Mouse (Mus musculus) midbrain, embryonic 11.5 days (tissue): ENCODE data around the gene Fmnl3. TPM values are rescaled to one million over a fixed set of nuclear protein-coding genes. Genes with fewer than 3 reads are reported as not detected.

Source experiments
- ATAC-seq: fragments of 200-750 bp; cut with Nextera tagmentation; 2 replicates; pipeline ENCODE4 v1.8.0; 2017; ENCODE audit warnings: moderate TSS enrichment, moderate library complexity; ENCODE audit not compliant: low FRiP score
- DNase-seq: peaks from one replicate; pipeline ENCODE4 v3.0.0; 2015; ENCODE audit warnings: low spot score; ENCODE audit errors: missing footprints
- H3K27ac ChIP-seq: fragments of 300-500 bp; sonication (generic); 2 replicates; pipeline ENCODE4 v1.5.1; 2014; ENCODE audit warnings: low read depth, low read length
- H3K27me3 ChIP-seq: fragments of 300-500 bp; sonication (generic); 2 replicates; pipeline ENCODE4 v1.6.1; 2014; ENCODE audit warnings: mild to moderate bottlenecking, low read length, moderate library complexity, mixed read lengths; ENCODE audit not compliant: control insufficient read depth, insufficient read depth
- H3K36me3 ChIP-seq: fragments of 300-500 bp; sonication (generic); 2 replicates; pipeline ENCODE4 v1.6.1; 2014; ENCODE audit warnings: mild to moderate bottlenecking, low read length, moderate library complexity, mixed read lengths; ENCODE audit not compliant: control insufficient read depth, insufficient read depth
- H3K4me1 ChIP-seq: fragments of 300-500 bp; sonication (generic); 2 replicates; pipeline ENCODE4 v1.6.1; 2014; ENCODE audit warnings: low read length; ENCODE audit not compliant: control insufficient read depth, insufficient read depth
- H3K4me2 ChIP-seq: fragments of 300-500 bp; sonication (generic); 2 replicates; pipeline ENCODE4 v1.6.1; 2014; ENCODE audit warnings: mild to moderate bottlenecking, moderate library complexity
- H3K4me3 ChIP-seq: fragments of 300-500 bp; sonication (generic); 2 replicates; pipeline ENCODE4 v1.5.1; 2014; ENCODE audit warnings: low read depth, low read length
- H3K9ac ChIP-seq: fragments of 300-500 bp; sonication (generic); 2 replicates; pipeline ENCODE4 v1.6.1; 2014; ENCODE audit warnings: low read length
- H3K9me3 ChIP-seq: fragments of 300-500 bp; sonication (generic); 2 replicates; pipeline ENCODE4 v1.6.1; 2016; ENCODE audit warnings: low read length; ENCODE audit not compliant: control insufficient read depth
- WGBS: fragments of 180-500 bp; shearing (Covaris S2); extraction: QIAGEN DNeasy Blood & Tissue Kit; methylation state at CpG from one replicate; pipeline ENCODE4 v1.1.7; 2014; 5-methylcytosine and 5-hydroxymethylcytosine counted together
- polyA plus RNA-seq: library from polyadenylated mRNA; unstranded; fragments of >200 nt; fragmentation: Nextera tagmentation; extraction: Ambion mirVana; gene quantifications from 2 replicates; pipeline ENCODE4 v1.2.1, GENCODE M21; 2014

Gene Fmnl3
- polyA plus RNA-seq, 1 experiment from 2014 or later: 8.6 TPM

DNA sequence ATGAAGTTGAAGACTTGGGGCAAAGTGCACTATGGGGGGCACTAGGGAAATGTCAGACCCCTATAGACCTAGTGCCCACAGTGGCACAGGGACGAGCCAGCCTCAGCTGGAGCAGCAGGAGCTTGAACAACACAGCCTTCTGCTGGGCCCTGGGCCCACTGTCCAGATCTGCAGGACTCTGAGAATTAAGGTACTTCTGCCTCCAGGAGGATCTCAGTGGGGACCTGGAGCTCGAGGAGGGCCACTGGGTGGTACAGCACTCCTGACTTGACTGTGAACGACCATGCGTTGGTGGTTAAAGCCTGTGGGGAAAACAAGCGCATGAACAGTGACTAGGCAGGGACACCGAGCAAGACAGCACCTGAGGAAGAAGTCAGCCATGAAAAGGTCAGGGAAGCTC lies 52.2 kb downstream of the Fmnl3 start:
- no peak for DNase-seq
- Histone ChIP-seq H3K4me2 (no peak overlapping the region), H3K4me1 (no peaks in the 10 kb centered on the region), H3K36me3 (peaks cover 28% of the 10 kb centered on the region), H3K27me3 (no peaks in the 10 kb centered on the region), H3K9me3 (no peaks in the 10 kb centered on the region), H3K27ac (no peak overlapping the region), H3K4me3 (no peak overlapping the region), H3K9ac (no peak overlapping the region)
- ATAC-seq: no peak
- 90% methylated on average over 6 of the region's 6 CpGs for WGBS

DNA sequence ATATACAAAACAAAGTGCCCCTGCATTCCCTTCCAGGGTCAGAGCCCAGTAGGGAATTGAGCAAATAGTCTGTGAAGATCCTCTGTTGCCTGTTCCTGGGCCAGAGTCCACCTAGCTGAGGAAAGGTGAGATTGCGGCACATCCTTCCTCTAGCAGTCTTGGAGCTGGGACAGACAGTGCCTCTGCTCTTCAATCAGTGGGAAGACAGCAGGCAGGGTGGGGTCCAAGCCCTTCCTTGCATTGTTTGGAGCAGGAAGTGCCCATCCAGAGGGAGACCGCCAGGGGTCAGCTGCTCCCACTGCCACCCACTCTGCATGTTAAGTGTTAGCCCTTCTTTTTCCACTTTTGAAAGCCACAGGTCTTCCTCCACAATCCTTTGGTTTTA lies 53.0 kb downstream of the Fmnl3 start:
- no peak for DNase-seq
- Histone ChIP-seq H3K27me3 (no peaks in the 10 kb centered on the region), H3K4me2 (no peak overlapping the region), H3K4me1 (no peaks in the 10 kb centered on the region), H3K9me3 (no peaks in the 10 kb centered on the region), H3K27ac (peak overlapping the region; percentile 30; the same call in 1 of the 2 replicates), H3K4me3 (no peak overlapping the region), H3K36me3 (peaks cover 28% of the 10 kb centered on the region), H3K9ac (peak overlapping the region; percentile 16; the same call in 1 of the 2 replicates)
- 0 out of 2 replicates have a peak, but pooled peaks have one; percentile 43 for ATAC-seq
- WGBS: 82% methylated on average over 2 of the region's 2 CpGs

DNA sequence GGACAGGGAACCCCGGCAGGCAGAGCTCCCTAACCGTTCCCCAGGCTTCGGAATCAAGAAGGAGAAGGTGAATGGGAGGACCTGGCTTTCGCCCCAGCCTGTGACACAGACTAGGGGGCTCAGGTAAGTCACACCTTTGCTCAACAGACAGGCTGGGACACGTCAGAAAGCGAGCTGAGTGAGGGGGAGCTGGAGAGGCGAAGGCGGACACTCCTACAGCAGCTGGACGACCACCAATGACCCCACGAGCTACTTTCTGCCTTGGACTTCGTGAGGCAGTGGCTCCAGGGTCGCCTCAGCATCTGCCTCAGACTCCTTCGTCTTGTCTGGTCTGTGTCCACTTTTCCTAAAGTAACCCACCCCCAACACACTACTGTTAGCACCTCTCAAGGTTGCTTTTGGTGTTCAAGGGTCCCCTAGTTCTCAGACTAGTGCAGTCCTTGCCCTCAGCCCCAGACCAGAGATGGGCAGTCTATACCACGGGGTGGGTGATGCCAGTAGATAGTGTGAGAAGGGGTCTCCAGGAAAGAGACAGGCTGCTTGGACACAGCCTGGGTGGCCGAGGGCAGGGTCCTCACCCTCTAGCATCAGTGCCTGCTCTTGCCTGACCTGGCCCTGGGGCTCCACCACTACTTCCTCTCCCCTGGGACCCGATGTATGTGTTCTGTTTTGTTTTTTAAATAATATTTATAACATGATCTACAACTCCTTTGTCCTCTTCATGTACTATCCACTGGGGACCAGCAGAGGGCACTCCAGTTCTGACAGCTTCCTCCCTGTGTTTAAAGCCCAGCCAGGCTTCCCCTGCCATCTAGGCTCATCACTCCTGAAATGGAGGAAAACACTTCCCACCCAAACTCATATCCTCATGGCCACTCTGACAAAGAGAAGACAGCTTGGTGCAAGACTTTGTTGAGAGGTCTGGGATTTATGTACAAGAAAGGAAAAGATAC lies 53.7 kb downstream of the Fmnl3 start:
- Histone ChIP-seq H3K9ac (peak overlapping the region; percentile 39), H3K4me1 (no peaks in the 10 kb centered on the region), H3K9me3 (no peaks in the 10 kb centered on the region), H3K27ac (peak overlapping the region; percentile 41), H3K4me3 (no peak overlapping the region), H3K36me3 (peaks cover 26% of the 10 kb centered on the region), H3K4me2 (no peak overlapping the region), H3K27me3 (no peaks in the 10 kb centered on the region)
- peak; percentile 93 for DNase-seq
- peak; percentile 68; the same call in 1 of the 2 replicates for ATAC-seq
- 78% methylated on average over 16 of the region's 16 CpGs for WGBS

DNA sequence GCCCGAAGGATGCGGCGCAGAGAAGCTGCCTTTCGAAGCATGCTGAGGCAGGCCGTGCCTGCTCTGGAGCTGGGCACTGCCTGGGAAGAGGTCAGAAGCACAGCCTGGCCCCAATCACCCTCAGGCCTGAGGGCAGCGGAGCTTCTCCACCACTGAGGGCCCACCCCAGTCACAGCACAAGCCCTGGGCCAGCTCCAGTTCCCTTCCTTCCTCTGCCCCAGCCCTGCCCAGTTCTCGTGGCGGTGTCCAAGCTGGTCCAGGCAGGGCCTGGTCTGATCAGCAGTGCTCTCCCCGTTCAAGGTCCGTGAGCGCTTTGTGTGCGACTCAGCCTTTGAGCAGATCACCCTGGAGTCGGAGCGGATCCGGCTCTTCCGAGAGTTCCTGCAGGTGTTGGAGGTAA lies 55.4 kb downstream of the Fmnl3 start:
- ATAC-seq: no peak
- WGBS: 92% methylated on average over 16 of the region's 16 CpGs
- Histone ChIP-seq H3K27me3 (no peaks in the 10 kb centered on the region), H3K9me3 (no peaks in the 10 kb centered on the region), H3K27ac (no peak overlapping the region), H3K4me3 (no peak overlapping the region), H3K36me3 (peaks cover 31% of the 10 kb centered on the region), H3K9ac (no peak overlapping the region), H3K4me2 (no peak overlapping the region), H3K4me1 (no peaks in the 10 kb centered on the region)
- no peak for DNase-seq

DNA sequence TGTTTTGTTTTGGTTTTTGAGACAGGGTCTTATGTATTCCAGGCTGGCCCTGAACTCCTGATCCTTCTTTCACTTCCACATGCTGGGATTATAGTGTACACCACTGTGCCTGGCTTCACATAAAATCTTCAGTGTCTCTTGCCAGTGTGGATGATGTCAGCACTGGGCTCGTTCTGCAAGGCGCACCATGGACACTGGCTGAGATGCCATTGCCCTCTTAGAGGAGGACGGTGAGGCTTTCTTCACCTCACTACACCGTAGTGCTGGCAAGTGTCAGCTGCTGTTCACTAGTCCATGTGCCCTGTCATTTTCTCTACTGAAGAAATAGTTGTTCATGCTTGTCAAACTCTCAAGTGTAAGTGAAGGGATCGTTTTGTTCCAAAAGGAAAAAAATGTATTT lies 59.7 kb downstream of the Fmnl3 start:
- Histone ChIP-seq H3K9me3 (no peaks in the 10 kb centered on the region), H3K27me3 (no peaks in the 10 kb centered on the region), H3K27ac (no peak overlapping the region), H3K4me1 (no peaks in the 10 kb centered on the region), H3K4me3 (no peak overlapping the region), H3K4me2 (no peak overlapping the region), H3K36me3 (peaks cover 41% of the 10 kb centered on the region), H3K9ac (no peak overlapping the region)
- 90% methylated on average over 5 of the region's 5 CpGs for WGBS
- DNase-seq (peak; percentile 61), ATAC-seq (no peak)

DNA sequence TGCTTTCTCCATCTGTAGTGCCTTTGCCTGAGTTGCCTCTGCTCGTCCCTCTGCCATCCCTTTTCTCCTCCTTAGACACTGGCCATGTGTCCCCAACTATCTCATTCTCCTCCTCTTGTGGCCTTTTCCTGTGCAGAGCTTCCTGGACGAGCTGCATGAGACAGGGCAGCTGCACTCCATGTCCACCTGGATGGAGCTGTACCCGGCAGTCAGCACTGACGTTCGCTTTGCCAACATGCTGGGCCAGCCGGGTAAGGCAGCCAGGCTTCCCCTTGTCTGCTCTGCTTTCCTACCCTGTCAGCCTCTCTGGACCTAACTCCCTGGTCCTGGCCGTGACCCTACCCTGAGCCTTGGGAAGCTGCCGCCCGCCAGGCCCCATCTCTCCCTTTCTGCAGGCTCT lies 60.7 kb downstream of the Fmnl3 start:
- no peak for ATAC-seq
- no peaks in the 10 kb centered on the region for H3K9me3 ChIP-seq
- WGBS: 95% methylated on average over 9 of the region's 9 CpGs
- H3K4me1 ChIP-seq: no peaks in the 10 kb centered on the region
- H3K9ac ChIP-seq: no peak overlapping the region
- DNase-seq: peak; percentile 65
- peaks cover 37% of the 10 kb centered on the region for H3K36me3 ChIP-seq
- H3K4me2 ChIP-seq: no peak overlapping the region
- no peak overlapping the region for H3K27ac ChIP-seq
- H3K4me3 ChIP-seq: no peak overlapping the region
- no peaks in the 10 kb centered on the region for H3K27me3 ChIP-seq

DNA sequence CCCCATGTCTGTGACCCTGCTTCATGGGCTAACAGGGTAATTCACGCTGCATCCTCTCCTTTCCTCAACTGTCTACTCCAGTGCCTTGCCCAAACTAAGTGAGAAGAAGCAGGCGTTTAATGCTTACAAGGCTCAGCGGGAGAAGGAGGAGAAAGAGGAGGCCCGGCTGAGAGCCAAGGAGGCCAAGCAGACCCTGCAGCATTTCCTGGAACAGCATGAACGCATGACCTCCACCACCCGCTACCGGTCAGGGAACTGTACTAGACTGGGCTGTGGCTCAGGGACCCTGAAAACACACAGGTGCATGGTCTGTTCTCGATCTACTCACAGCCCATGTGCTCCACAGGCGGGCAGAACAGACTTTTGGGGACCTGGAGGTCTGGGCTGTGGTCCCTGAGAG lies 62.8 kb downstream of the Fmnl3 start:
- H3K36me3 ChIP-seq: peaks cover 38% of the 10 kb centered on the region

DNA sequence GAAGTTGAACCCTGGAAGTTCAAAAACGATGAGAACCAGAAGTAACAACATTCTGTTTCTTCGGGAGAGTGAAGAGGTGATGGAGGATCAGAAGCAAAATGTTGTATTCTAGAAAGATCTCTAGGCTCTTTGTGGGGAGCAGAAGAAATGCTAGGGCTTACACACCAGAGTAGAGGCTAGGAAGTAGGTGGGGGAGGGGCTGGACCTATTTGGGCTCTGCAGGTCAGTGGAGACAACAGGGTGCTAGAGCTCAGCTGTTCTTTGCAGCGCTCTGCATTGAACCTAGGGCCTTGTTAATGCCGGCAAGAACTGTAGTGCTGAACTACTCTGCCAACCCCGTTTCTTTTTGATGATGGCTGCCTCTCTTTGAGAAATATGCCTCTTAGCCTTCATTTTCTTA lies 74.1 kb downstream of the Fmnl3 start:
- H3K4me2 ChIP-seq: peak overlapping the region; percentile 56
- H3K27me3 ChIP-seq: no peaks in the 10 kb centered on the region
- H3K9ac ChIP-seq: no peak overlapping the region
- DNase-seq (no peak), ATAC-seq (no peak)
- H3K27ac ChIP-seq: no peak overlapping the region
- 40% methylated on average over 5 of the region's 5 CpGs for WGBS
- no peaks in the 10 kb centered on the region for H3K36me3 ChIP-seq
- H3K4me3 ChIP-seq: peak overlapping the region; percentile 70
- H3K4me1 ChIP-seq: peaks cover 11% of the 10 kb centered on the region
- H3K9me3 ChIP-seq: no peaks in the 10 kb centered on the region

More for the DNA sequence above, 62.8 kb downstream of the Fmnl3 start:
- Histone ChIP-seq H3K4me1 (no peaks in the 10 kb centered on the region), H3K4me2 (no peak overlapping the region), H3K9ac (no peak overlapping the region), H3K27me3 (no peaks in the 10 kb centered on the region), H3K27ac (no peak overlapping the region), H3K9me3 (no peaks in the 10 kb centered on the region), H3K4me3 (no peak overlapping the region)
- peak; percentile 41 for DNase-seq
- ATAC-seq: no peak
- 93% methylated on average over 9 of the region's 9 CpGs for WGBS

DNA sequence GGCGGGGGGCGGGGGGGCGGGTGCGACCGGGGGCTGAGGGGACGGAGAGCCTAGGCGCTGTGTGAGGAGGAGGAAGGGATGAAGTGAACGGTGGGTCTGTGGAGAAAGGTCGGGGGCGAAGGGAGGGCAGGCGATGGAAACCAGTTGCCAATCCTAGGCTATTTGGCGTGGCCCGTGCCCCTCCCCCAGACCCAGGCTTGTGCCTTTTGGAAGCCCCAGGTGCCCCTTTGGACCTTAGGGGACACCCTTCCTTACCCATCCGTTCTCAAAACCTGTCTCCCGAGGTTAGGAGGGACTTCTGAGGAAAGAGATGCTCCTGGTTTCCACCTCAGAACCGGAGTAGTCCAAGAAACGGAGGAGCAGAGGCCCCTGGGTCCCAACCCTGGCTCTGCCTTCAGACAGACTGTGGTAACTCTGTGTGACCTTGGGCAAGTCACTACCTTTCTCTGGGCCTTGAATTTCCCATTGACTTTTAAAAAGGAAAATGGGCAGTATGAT lies 74.7 kb downstream of the Fmnl3 start, which contains the start of gene Fam186b:
Fam186b (minus strand) TSS at position 405 of the 498 bp plus-strand sequence.
- Histone ChIP-seq H3K4me2 (peak within 1 kb of the TSS; percentile 56), H3K36me3 (no peaks in the 10 kb centered on the region), H3K4me3 (peak within 1 kb of the TSS; percentile 70), H3K9ac (peak within 1 kb of the TSS; percentile 81), H3K27ac (peak within 1 kb of the TSS; percentile 87), H3K4me1 (peaks cover 11% of the 10 kb centered on the region), H3K9me3 (no peaks in the 10 kb centered on the region), H3K27me3 (no peaks in the 10 kb centered on the region)
- WGBS: 2% methylated on average over 16 of the region's 17 CpGs
- peak; percentile 94 for DNase-seq
- peak; percentile 69 for ATAC-seq
